Mouse (Mus musculus): ENCODE data around the gene Zfp398. TPM values are rescaled to one million over a fixed set of nuclear protein-coding genes. Genes with fewer than 3 reads are reported as not detected.

The Zfp398 gene
- total RNA-seq (2021), result 10 to 100 TPM; 26.9 to 27.6 TPM

- intact Hi-C loops (cut with DNase I), result no loop called here
Measured at GRCm38 (mm10) chr6:47835482-47835983, at the start of gene Zfp398. Gene Zfp398 (plus strand): TSS chr6:47835661.

GRCm38 (mm10) chr6:47787941-47788736 is 47.3 kb upstream of the Zfp398 start:
- DNase-seq, result peak; percentile 78
- intact Hi-C loops (cut with DNase I), result no loop called here

More at GRCm38 (mm10) chr6:47835482-47835983, at the start of gene Zfp398:
- peak; percentile 97 for DNase-seq

GRCm38 (mm10) chr6:47788821-47789220 is 46.6 kb upstream of the Zfp398 start:
- intact Hi-C loops (cut with DNase I), result no loop called here
- DNase-seq, result no peak

GRCm38 (mm10) chr6:47790745-47791144 is 44.7 kb upstream of the Zfp398 start:
- intact Hi-C loops (cut with DNase I), result no loop called here
- no peak for DNase-seq

GRCm38 (mm10) chr6:47792533-47792932 is 42.9 kb upstream of the Zfp398 start:
- DNase-seq, result no peak
- intact Hi-C loops (cut with DNase I), result no loop called here

GRCm38 (mm10) chr6:47793284-47793683 is 42.2 kb upstream of the Zfp398 start:
- DNase-seq, result no peak
- intact Hi-C loops (cut with DNase I), result no loop called here

GRCm38 (mm10) chr6:47794106-47794830 is 41.2 kb upstream of the Zfp398 start:
- intact Hi-C loops (cut with DNase I), result no loop called here
- DNase-seq, result peak; percentile 27

- intact Hi-C loops (cut with DNase I), result no loop called here
- peak; percentile 66 for DNase-seq
Measured at GRCm38 (mm10) chr6:47799079-47799478, 36.4 kb upstream of the Zfp398 start.

- no peak for DNase-seq
- intact Hi-C loops (cut with DNase I), result no loop called here
Measured at GRCm38 (mm10) chr6:47805520-47805919, 29.9 kb upstream of the Zfp398 start.

- DNase-seq, result no peak
- intact Hi-C loops (cut with DNase I), result no loop called here
Measured at GRCm38 (mm10) chr6:47807419-47807818, 28.0 kb upstream of the Zfp398 start.

GRCm38 (mm10) chr6:47808545-47808944 is 26.9 kb upstream of the Zfp398 start:
- no peak for DNase-seq
- intact Hi-C loops (cut with DNase I), result no loop called here

- DNase-seq, result no peak
- intact Hi-C loops (cut with DNase I), result no loop called here
Measured at GRCm38 (mm10) chr6:47809053-47809452, 26.4 kb upstream of the Zfp398 start.

GRCm38 (mm10) chr6:47810181-47810580 is 25.3 kb upstream of the Zfp398 start:
- intact Hi-C loops (cut with DNase I), result no loop called here
- DNase-seq, result no peak

- intact Hi-C loops (cut with DNase I), result no loop called here
- DNase-seq, result no peak
Measured at GRCm38 (mm10) chr6:47811324-47811723, 24.1 kb upstream of the Zfp398 start.

- intact Hi-C loops (cut with DNase I), result no loop called here
- DNase-seq, result no peak
Measured at GRCm38 (mm10) chr6:47812271-47812915, 23.1 kb upstream of the Zfp398 start.

- DNase-seq, result peak; percentile 98
- intact Hi-C loops (cut with DNase I), result no loop called here
Measured at GRCm38 (mm10) chr6:47813257-47813878, 22.1 kb upstream of the Zfp398 start, which contains the start of gene Pdia4. Gene Pdia4 (minus strand): TSS chr6:47813430.

- intact Hi-C loops (cut with DNase I), result no loop called here
Measured at GRCm38 (mm10) chr6:47816151-47816550, 19.3 kb upstream of the Zfp398 start.

GRCm38 (mm10) chr6:47818721-47819120 is 16.7 kb upstream of the Zfp398 start:
- intact Hi-C loops (cut with DNase I), result no loop called here
- no peak for DNase-seq

More at GRCm38 (mm10) chr6:47816151-47816550, 19.3 kb upstream of the Zfp398 start:
- DNase-seq, result no peak

GRCm38 (mm10) chr6:47819626-47820325 is 15.7 kb upstream of the Zfp398 start:
- intact Hi-C loops (cut with DNase I), result no loop called here
- peak; percentile 38 for DNase-seq

- intact Hi-C loops (cut with DNase I), result no loop called here
Measured at GRCm38 (mm10) chr6:47821236-47821635, 14.2 kb upstream of the Zfp398 start.

More at GRCm38 (mm10) chr6:47821236-47821635, 14.2 kb upstream of the Zfp398 start:
- no peak for DNase-seq
